Mouse (Mus musculus): ENCODE measurements around the gene Ifi213. TPM values are rescaled to one million over a fixed set of nuclear protein-coding genes. Genes with fewer than 3 reads are reported as not detected.
"Not testable (repeated sequence)": the region's sequence is repeated elsewhere in the genome, so short reads cannot be mapped to it uniquely, and the experiment has no call there.

Gene Ifi213
- polyA plus RNA-seq (2012; fragmentation: generic; extraction: Trizol): not detected

DNA sequence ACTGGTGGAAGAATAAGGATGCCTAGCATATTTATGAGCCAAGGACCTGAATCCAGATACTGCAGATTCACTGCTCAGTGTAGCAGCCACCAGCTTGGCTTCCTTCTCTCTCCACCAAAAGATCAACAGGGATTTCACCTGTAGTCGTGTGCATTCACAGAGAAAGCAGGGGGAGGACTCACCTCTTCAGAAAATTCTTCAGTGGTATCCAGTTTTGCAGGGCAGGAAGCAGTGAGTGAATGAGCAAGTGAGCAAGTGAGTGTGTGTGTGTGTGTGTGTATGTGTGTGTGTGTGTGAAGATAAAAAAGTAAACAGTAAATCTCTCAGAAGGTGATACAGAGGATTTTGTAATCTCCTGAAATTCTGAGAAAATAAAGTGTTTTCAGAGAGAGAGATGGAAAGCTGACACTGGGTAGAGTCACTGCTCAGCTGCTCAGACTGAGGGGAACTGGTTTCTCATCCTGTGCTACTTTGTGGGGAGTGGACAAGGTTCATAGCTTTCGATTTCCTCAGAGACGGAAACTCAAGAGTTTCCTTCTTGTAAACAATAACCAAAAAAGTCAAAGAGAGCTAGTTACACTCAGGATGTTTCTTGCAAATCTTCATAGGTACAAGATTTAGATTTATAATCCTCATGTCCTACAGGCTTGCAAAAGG lies at the start of gene Ifi213:
TSS of gene Ifi213 (minus strand) at position 437 of the 657 bp plus-strand sequence.
- not testable (repeated sequence) for H3K79me2 ChIP-seq (ENCODE audit: control insufficient read depth, insufficient read depth); H3ac ChIP-seq (ENCODE audit: control insufficient read depth, insufficient read length); H3K36me3 ChIP-seq (ENCODE audit: control insufficient read depth, insufficient read depth); H3K27me3 ChIP-seq (ENCODE audit: control insufficient read depth, insufficient read depth, insufficient read length); H3K4me3 ChIP-seq; H3K4me2 ChIP-seq (ENCODE audit: low read depth)

DNA sequence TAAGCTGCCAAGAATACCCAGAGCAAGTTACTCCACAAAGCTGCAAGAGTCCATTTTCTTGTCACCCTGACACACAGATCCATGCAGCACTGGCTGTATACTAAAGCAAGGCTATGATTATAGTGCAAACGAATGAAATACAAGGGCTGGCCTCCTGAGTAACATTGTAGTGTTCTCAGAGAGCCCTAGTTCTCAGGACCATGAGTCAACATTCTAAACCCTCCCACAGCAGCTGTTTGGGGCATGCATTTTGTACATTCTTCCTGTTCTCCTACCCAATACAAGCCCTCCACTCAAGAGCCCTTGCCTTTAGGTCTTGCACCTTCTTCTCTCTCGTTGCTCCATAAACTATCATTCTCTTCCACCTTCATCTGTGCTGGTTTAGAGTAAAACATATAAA lies 46.3 kb upstream of the Ifi213 start:
- Histone ChIP-seq H3K4me3 (no peak overlapping the region), H3K79me2 (ENCODE audit: control insufficient read depth, insufficient read depth) (no peaks in the 10 kb centered on the region), H3K27me3 (ENCODE audit: control insufficient read depth, insufficient read depth, insufficient read length) (no peaks in the 10 kb centered on the region), H3K36me3 (ENCODE audit: control insufficient read depth, insufficient read depth) (no peaks in the 10 kb centered on the region), H3K4me2 (ENCODE audit: low read depth) (peak overlapping the region; percentile 35), H3ac (ENCODE audit: control insufficient read depth, insufficient read length) (no peak overlapping the region)
- no peak for TF ChIP-seq REST (IDR thresholded peaks at IDR 0.05; ENCODE audit: insufficient read depth, insufficient read length)
- TF ChIP-seq E2F4 (IDR thresholded peaks at IDR 0.05; ENCODE audit: insufficient read depth): no peak
- TF ChIP-seq SRF (IDR thresholded peaks at IDR 0.05; ENCODE audit: control insufficient read depth, insufficient read length, low read depth): no peak
- peak; percentile 64; the same call in 1 of the 2 replicates for TF ChIP-seq CEBPB (IDR thresholded peaks at IDR 0.05; ENCODE audit: insufficient read depth, poor library complexity, severe bottlenecking)
- peak in 2 of 3 experiments; percentile 46 to 59 for TF ChIP-seq MYOG (IDR thresholded peaks at IDR 0.05; ENCODE audit: control insufficient read depth in 1 of 3, insufficient read depth in 1 of 3, insufficient read length in 2 of 3, low read depth in 2 of 3)
- no peak for TF ChIP-seq POLR2A (IDR thresholded peaks at IDR 0.05; ENCODE audit: insufficient read length, low read depth)
- TF ChIP-seq MAX (IDR thresholded peaks at IDR 0.05; ENCODE audit: low read depth): no peak
- TF ChIP-seq TCF12 (IDR thresholded peaks at IDR 0.05; ENCODE audit: insufficient read depth, poor library complexity, severe bottlenecking): peak; percentile 47
- peak in 2 of 3 experiments; percentile 33 to 65 for TF ChIP-seq MYOD1 (IDR thresholded peaks at IDR 0.05; ENCODE audit: control insufficient read depth in 1 of 3, insufficient read length in 2 of 3, low read depth in 2 of 3)
- TF ChIP-seq TCF3 (IDR thresholded peaks at IDR 0.05; ENCODE audit: insufficient read length, low read depth): no peak

DNA sequence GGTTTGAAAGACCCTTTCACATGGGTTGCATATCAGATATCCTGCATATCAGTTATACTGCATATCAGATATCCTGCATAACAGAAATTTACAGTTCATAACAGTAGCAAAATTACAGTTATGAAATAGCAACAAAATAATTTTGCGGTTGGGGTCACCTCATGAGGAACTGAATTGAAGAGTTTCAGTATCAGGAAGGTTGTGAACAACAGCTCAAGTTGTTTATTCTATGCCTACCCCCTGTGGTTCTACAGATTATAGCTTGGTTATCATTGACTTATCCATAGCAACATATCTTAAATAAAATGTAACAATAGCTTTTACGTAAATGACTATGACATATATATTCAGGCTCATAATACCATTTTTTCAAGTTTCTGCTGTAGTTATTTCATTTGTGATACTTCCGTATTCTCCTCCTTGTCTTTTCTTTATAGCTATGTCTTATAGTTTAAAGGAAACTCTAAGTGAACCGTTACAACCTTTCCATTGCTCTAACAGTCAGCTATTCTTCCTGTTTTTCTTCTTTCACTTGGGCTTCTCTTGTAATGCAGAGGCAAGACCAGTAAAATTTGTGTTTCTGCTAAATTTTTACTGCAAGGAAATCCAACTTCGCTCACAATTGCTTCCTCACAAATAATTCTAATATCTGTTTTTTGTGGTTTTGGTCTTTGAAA lies 35.0 kb upstream of the Ifi213 start:
- no peak overlapping the region for H3K4me3 ChIP-seq
- TF ChIP-seq E2F4 (IDR thresholded peaks at IDR 0.05; ENCODE audit: insufficient read depth): no peak
- no peak for TF ChIP-seq SRF (IDR thresholded peaks at IDR 0.05; ENCODE audit: control insufficient read depth, insufficient read length, low read depth)
- no peak for TF ChIP-seq MYOG (IDR thresholded peaks at IDR 0.05; ENCODE audit: control insufficient read depth in 1 of 3, insufficient read depth in 1 of 3, insufficient read length in 2 of 3, low read depth in 2 of 3)
- TF ChIP-seq MAX (IDR thresholded peaks at IDR 0.05; ENCODE audit: low read depth): no peak
- no peak for TF ChIP-seq POLR2AphosphoS2 (IDR thresholded peaks at IDR 0.05; ENCODE audit: insufficient read length, low read depth)
- TF ChIP-seq USF1 (IDR thresholded peaks at IDR 0.05; ENCODE audit: low read depth): no peak
- no peak for TF ChIP-seq CEBPB (IDR thresholded peaks at IDR 0.05; ENCODE audit: insufficient read depth, poor library complexity, severe bottlenecking)
- TF ChIP-seq TCF12 (IDR thresholded peaks at IDR 0.05; ENCODE audit: insufficient read depth, poor library complexity, severe bottlenecking): no peak
- TF ChIP-seq MYOD1 (IDR thresholded peaks at IDR 0.05; ENCODE audit: control insufficient read depth in 1 of 3, insufficient read length in 2 of 3, low read depth in 2 of 3): no peak
- TF ChIP-seq POLR2A (IDR thresholded peaks at IDR 0.05; ENCODE audit: insufficient read length, low read depth): no peak
- TF ChIP-seq TCF3 (IDR thresholded peaks at IDR 0.05; ENCODE audit: insufficient read length, low read depth): no peak
- TF ChIP-seq REST (IDR thresholded peaks at IDR 0.05; ENCODE audit: insufficient read depth, insufficient read length): no peak
- no peaks in the 10 kb centered on the region for H3K27me3 ChIP-seq (ENCODE audit: control insufficient read depth, insufficient read depth, insufficient read length)
- no peak overlapping the region for H3K4me2 ChIP-seq (ENCODE audit: low read depth)
- H3K79me2 ChIP-seq (ENCODE audit: control insufficient read depth, insufficient read depth): no peaks in the 10 kb centered on the region
- no peak overlapping the region for H3ac ChIP-seq (ENCODE audit: control insufficient read depth, insufficient read length)
- H3K36me3 ChIP-seq (ENCODE audit: control insufficient read depth, insufficient read depth): no peaks in the 10 kb centered on the region

DNA sequence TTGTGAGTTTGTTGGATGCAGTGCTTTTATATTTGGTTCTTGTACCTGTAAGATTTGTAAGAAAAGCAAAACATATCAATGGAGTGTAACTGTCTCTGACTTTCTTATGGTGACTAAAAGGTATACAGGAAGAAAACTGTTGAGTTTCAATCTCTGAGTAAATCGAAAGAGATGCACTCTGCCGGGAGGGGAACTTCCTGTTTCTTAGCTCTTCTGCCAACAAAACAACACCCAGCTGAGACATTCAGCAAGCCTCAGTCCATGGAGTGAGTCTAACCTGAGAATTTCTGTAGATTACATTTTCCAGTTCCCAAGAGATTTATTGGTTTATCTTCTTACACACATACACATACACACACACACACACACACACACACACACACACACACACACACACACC lies 31.5 kb upstream of the Ifi213 start, which contains the start of gene Ifi209:
TSS of gene Ifi209 (plus strand) at position 296 of the 400 bp plus-strand sequence.
- H3K36me3 ChIP-seq (ENCODE audit: control insufficient read depth, insufficient read depth); H3K79me2 ChIP-seq (ENCODE audit: control insufficient read depth, insufficient read depth); H3ac ChIP-seq (ENCODE audit: control insufficient read depth, insufficient read length); H3K4me3 ChIP-seq; H3K4me2 ChIP-seq (ENCODE audit: low read depth); H3K27me3 ChIP-seq (ENCODE audit: control insufficient read depth, insufficient read depth, insufficient read length): not testable (repeated sequence)

DNA sequence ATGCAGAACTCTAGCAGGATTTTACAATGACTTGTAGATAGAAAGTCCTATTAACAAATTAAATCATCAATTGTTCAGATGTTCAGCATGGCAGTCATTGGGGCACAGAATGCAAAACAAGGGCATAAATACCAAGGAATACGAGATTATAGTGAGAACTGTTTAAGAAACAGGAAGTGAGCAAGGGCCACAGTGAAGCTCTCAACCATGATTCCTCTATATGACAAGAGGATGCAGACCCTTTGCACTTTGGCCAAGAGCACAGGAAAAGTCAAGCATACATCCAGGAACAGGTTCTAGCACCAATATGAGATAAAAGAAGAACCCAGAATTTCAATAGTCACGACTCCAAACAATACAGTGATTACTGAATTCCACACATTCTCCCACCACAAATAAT lies 27.6 kb upstream of the Ifi213 start:
- Histone ChIP-seq H3K27me3 (ENCODE audit: control insufficient read depth, insufficient read depth, insufficient read length) (no peaks in the 10 kb centered on the region), H3K4me3 (no peak overlapping the region), H3K79me2 (ENCODE audit: control insufficient read depth, insufficient read depth) (no peaks in the 10 kb centered on the region), H3ac (ENCODE audit: control insufficient read depth, insufficient read length) (no peak overlapping the region), H3K4me2 (ENCODE audit: low read depth) (no peak overlapping the region), H3K36me3 (ENCODE audit: control insufficient read depth, insufficient read depth) (no peaks in the 10 kb centered on the region)
- TF ChIP-seq SRF (IDR thresholded peaks at IDR 0.05; ENCODE audit: control insufficient read depth, insufficient read length, low read depth) (no peak), E2F4 (IDR thresholded peaks at IDR 0.05; ENCODE audit: insufficient read depth) (no peak), MYOD1 (IDR thresholded peaks at IDR 0.05; ENCODE audit: control insufficient read depth in 1 of 3, insufficient read length in 2 of 3, low read depth in 2 of 3) (no peak), TCF3 (IDR thresholded peaks at IDR 0.05; ENCODE audit: insufficient read length, low read depth) (no peak), REST (IDR thresholded peaks at IDR 0.05; ENCODE audit: insufficient read depth, insufficient read length) (no peak), MYOG (IDR thresholded peaks at IDR 0.05; ENCODE audit: control insufficient read depth in 1 of 3, insufficient read depth in 1 of 3, insufficient read length in 2 of 3, low read depth in 2 of 3) (no peak), CEBPB (IDR thresholded peaks at IDR 0.05; ENCODE audit: insufficient read depth, poor library complexity, severe bottlenecking) (no peak)
